Mouse (Mus musculus): ENCODE measurements around the gene Sapcd1. TPM values are rescaled to one million over a fixed set of nuclear protein-coding genes. Genes with fewer than 3 reads are reported as not detected.

Gene Sapcd1
- polyA plus RNA-seq, 1 experiment from 2014 or later, result 2.1 TPM

DNA sequence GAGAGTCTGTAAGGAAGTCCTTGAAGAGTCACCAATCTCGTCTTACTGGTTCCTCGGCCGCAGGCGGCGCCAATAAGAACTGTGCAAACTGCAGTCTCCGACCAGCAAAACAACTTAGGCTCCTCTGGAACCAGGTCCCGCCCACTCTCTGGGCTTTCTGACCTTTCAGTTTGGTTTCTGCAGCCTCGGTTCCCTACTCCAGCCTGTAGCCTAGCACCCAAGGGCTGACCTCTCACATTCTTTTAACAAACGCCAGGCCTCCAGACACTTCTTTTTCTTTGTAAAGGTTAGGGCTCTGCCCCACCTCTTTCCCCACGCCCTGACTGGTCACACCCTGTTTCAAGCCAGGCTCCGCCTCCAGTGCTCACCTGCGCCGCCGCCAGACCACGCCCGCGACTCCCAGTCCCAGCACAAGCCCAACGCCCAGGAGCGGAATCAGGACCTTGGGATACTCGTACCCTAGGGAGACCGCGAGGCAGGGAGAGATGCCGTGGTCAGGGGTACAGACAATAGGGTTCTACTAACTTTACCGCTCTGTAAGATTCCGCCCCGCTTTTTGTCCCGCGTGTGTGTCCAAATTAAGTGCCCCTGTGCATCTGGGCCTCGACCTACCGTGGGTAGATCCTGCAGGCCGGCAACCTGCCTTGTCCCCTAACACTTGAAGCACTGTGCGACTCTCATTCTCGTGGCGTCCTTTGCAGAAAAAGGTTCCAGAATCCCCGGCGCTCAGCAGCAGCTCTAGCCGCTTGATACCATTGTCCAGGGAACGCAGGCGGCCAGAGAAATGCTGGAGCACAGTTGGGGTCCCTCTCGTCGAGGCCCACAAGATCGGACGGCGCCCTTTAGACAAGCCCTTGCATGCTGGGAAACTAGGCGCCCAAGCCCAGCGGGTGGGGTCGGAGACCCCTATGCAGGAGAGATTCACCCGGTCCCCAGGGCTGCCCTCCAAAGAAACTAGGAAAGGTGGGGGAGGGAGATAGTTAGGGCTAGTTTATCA, 37.4 kb upstream of the Sapcd1 start, which contains the start of gene Ly6g6c:
Gene Ly6g6c, plus strand, starts transcription at position 438 of the 997 bp plus-strand sequence.
- Histone ChIP-seq H3K36me3 (ENCODE audit: control insufficient read depth, insufficient read depth, low read length) (peaks cover 13% of the 10 kb centered on the region), H3K4me3 (ENCODE audit: low read depth, low read length) (peak within 1 kb of the TSS; percentile 38), H3K9ac (ENCODE audit: low read depth, low read length) (peak within 1 kb of the TSS; percentile 52; the same call in 1 of the 2 replicates), H3K4me2 (peak within 1 kb of the TSS; percentile 66), H3K4me1 (ENCODE audit: control insufficient read depth, insufficient read depth, low read length) (peaks cover 16% of the 10 kb centered on the region), H3K27me3 (ENCODE audit: control insufficient read depth, insufficient read depth, low read length) (peaks cover 50% of the 10 kb centered on the region), H3K27ac (ENCODE audit: low read depth, low read length) (no peak within 1 kb of the TSS), H3K9me3 (replicated peaks; ENCODE audit: control insufficient read depth, low read length) (no peaks in the 10 kb centered on the region)
- ATAC-seq (replicated peaks; ENCODE audit: insufficient number of reproducible peaks, low FRiP score, low TSS enrichment), result no peak; the same call in 1 of the 2 replicates
- WGBS (ENCODE audit: insufficient replicate concordance), result 1% methylated on average over 48 of the region's 48 CpGs

DNA sequence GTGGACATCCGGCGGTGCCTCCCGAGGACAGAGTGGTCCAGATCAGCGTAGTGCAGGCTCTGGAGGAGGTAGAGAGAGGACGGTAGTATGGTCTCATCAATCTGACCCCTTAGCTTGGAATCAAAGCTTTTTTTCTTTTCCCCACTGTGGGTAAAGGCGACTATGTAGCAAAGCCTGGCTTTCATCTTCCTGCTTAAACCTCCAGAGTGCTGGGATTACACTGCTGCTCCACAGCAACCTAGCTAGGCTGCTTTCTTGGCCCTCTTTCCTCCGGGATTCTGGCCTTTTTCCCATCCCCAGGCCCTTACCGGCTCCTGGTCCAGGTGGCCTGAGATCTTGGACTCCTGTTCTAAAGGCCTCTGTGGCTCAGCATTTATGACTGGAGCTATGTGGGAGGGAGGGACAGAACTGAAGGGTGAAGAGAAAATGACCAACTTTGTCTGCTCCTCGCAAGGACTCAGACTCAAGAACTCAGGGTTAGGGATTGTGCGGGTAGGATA, 36.6 kb upstream of the Sapcd1 start:
- H3K36me3 ChIP-seq (ENCODE audit: control insufficient read depth, insufficient read depth, low read length), result peaks cover 13% of the 10 kb centered on the region
- H3K9ac ChIP-seq (ENCODE audit: low read depth, low read length), result no peak overlapping the region
- 32% methylated on average over 10 of the region's 10 CpGs for WGBS (ENCODE audit: insufficient replicate concordance)
- peaks cover 20% of the 10 kb centered on the region for H3K4me1 ChIP-seq (ENCODE audit: control insufficient read depth, insufficient read depth, low read length)
- no peaks in the 10 kb centered on the region for H3K9me3 ChIP-seq (replicated peaks; ENCODE audit: control insufficient read depth, low read length)
- H3K4me3 ChIP-seq (ENCODE audit: low read depth, low read length), result peak overlapping the region; percentile 38; the same call in 1 of the 2 replicates
- peak overlapping the region; percentile 66 for H3K4me2 ChIP-seq
- ATAC-seq (replicated peaks; ENCODE audit: insufficient number of reproducible peaks, low FRiP score, low TSS enrichment), result no peak
- peaks cover 50% of the 10 kb centered on the region for H3K27me3 ChIP-seq (ENCODE audit: control insufficient read depth, insufficient read depth, low read length)
- no peak overlapping the region for H3K27ac ChIP-seq (ENCODE audit: low read depth, low read length)

DNA sequence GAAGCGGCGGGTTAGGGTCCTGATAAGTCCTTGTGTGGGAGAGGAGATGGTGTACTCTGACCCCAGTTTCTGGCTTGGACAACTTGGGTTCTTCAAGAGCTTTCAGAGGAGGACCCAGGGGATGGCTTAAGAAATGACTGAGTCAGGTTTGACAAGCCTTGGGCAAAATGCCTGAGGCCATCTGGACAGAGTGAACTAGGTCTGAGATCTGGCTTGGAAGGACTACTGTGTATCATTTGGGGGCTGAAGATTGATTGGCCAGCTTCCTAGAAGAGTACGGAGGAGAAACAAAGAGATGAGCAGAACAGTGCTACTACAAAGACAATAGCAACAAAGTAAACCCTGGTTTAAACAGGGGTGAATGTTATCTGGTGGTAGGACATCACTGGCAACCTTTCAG, 35.6 kb upstream of the Sapcd1 start:
- peaks cover 50% of the 10 kb centered on the region for H3K27me3 ChIP-seq (ENCODE audit: control insufficient read depth, insufficient read depth, low read length)
- ATAC-seq (replicated peaks; ENCODE audit: insufficient number of reproducible peaks, low FRiP score, low TSS enrichment), result no peak
- peaks cover 13% of the 10 kb centered on the region for H3K36me3 ChIP-seq (ENCODE audit: control insufficient read depth, insufficient read depth, low read length)
- no peak overlapping the region for H3K4me2 ChIP-seq
- peaks cover 24% of the 10 kb centered on the region for H3K4me1 ChIP-seq (ENCODE audit: control insufficient read depth, insufficient read depth, low read length)
- 83% methylated on average over 3 of the region's 3 CpGs for WGBS (ENCODE audit: insufficient replicate concordance)
- no peaks in the 10 kb centered on the region for H3K9me3 ChIP-seq (replicated peaks; ENCODE audit: control insufficient read depth, low read length)
- no peak overlapping the region for H3K9ac ChIP-seq (ENCODE audit: low read depth, low read length)
- no peak overlapping the region for H3K4me3 ChIP-seq (ENCODE audit: low read depth, low read length)
- H3K27ac ChIP-seq (ENCODE audit: low read depth, low read length), result no peak overlapping the region

DNA sequence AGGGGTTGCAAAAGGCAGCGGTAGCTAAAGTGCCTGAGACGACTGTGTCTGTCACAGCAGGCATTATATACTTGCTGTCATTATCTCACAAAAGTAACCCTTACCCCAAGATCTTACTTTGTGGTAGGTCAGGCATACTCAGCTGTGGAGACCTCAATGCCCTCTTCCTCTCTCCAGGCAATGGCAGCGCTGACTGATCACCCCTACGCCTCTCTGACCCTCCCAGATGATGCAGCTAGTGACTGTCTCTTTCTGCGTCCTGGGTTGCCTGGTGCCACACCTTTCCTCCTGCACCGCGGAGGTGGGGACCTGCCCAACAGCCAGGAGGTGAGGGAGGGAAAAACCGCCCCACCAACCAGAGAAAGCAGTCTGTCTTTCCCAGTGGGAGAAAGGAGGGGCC, 33.5 kb upstream of the Sapcd1 start:
- no peaks in the 10 kb centered on the region for H3K9me3 ChIP-seq (replicated peaks; ENCODE audit: control insufficient read depth, low read length)
- H3K36me3 ChIP-seq (ENCODE audit: control insufficient read depth, insufficient read depth, low read length), result peaks cover 22% of the 10 kb centered on the region
- H3K4me1 ChIP-seq (ENCODE audit: control insufficient read depth, insufficient read depth, low read length), result peaks cover 27% of the 10 kb centered on the region
- no peak overlapping the region for H3K4me3 ChIP-seq (ENCODE audit: low read depth, low read length)
- H3K4me2 ChIP-seq, result no peak overlapping the region; the same call in 1 of the 2 replicates
- WGBS (ENCODE audit: insufficient replicate concordance), result 78% methylated on average over 8 of the region's 8 CpGs
- H3K27ac ChIP-seq (ENCODE audit: low read depth, low read length), result no peak overlapping the region
- no peak for ATAC-seq (replicated peaks; ENCODE audit: insufficient number of reproducible peaks, low FRiP score, low TSS enrichment)
- no peak overlapping the region for H3K9ac ChIP-seq (ENCODE audit: low read depth, low read length)
- peaks cover 31% of the 10 kb centered on the region for H3K27me3 ChIP-seq (ENCODE audit: control insufficient read depth, insufficient read depth, low read length)

DNA sequence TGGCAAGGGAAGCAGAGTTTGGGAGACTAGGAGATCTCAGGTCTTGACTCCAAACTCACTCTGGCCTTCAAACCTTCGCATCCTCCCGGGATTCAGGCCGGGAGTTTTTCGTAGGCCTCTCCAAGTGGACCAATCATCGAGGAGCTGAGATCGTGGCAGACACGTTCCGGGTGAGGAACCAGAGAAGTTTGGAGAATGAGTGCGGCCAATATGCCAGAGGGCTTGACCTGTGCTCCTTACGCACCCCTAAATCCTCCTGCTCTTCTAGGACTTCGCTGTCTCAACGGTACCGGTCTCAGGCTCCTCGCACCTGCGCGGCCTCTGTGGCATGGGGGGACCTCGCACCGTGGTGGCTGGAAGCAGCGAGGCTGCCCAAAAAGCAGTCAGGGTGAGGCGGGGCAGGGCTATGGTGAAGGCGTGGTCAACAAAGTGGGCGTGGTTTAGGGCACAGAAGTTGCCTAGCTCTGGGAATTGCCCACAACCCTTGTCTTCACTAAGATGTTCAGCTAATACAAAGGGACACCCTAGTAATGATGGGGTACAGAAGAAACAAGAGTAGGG, 33.0 kb upstream of the Sapcd1 start:
- peaks cover 26% of the 10 kb centered on the region for H3K27me3 ChIP-seq (ENCODE audit: control insufficient read depth, insufficient read depth, low read length)
- H3K4me1 ChIP-seq (ENCODE audit: control insufficient read depth, insufficient read depth, low read length), result peaks cover 27% of the 10 kb centered on the region
- peak overlapping the region; percentile 77 for H3K4me3 ChIP-seq (ENCODE audit: low read depth, low read length)
- 62% methylated on average over 22 of the region's 22 CpGs for WGBS (ENCODE audit: insufficient replicate concordance)
- no peak overlapping the region for H3K27ac ChIP-seq (ENCODE audit: low read depth, low read length)
- 0 out of 2 replicates have a peak overlapping the region, but pooled peaks have one; percentile 94 for H3K9ac ChIP-seq (ENCODE audit: low read depth, low read length)
- no peak for ATAC-seq (replicated peaks; ENCODE audit: insufficient number of reproducible peaks, low FRiP score, low TSS enrichment)
- H3K9me3 ChIP-seq (replicated peaks; ENCODE audit: control insufficient read depth, low read length), result no peaks in the 10 kb centered on the region
- H3K36me3 ChIP-seq (ENCODE audit: control insufficient read depth, insufficient read depth, low read length), result peaks cover 26% of the 10 kb centered on the region
- H3K4me2 ChIP-seq, result peak overlapping the region; percentile 77

DNA sequence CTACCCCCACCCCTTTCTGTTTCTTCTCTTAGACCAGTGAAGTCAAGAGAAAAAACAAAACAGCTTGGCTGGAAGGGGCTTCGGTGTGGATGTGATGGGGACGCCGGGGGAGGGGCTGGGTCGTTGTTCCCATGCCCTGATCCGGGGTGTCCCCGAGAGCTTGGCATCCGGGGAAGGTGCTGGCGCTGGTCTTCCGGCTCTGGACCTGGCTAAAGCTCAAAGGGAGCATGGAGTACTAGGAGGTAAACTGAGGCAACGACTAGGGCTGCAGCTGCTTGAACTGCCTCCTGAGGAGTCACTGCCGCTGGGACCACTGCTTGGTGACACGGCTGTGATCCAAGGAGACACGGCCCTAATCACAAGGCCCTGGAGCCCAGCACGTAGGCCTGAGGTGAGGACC, 32.3 kb upstream of the Sapcd1 start:
- peak overlapping the region; percentile 94 for H3K9ac ChIP-seq (ENCODE audit: low read depth, low read length)
- 27% methylated on average over 14 of the region's 14 CpGs for WGBS (ENCODE audit: insufficient replicate concordance)
- peaks cover 20% of the 10 kb centered on the region for H3K4me1 ChIP-seq (ENCODE audit: control insufficient read depth, insufficient read depth, low read length)
- H3K4me3 ChIP-seq (ENCODE audit: low read depth, low read length), result peak overlapping the region; percentile 77
- no peaks in the 10 kb centered on the region for H3K9me3 ChIP-seq (replicated peaks; ENCODE audit: control insufficient read depth, low read length)
- H3K36me3 ChIP-seq (ENCODE audit: control insufficient read depth, insufficient read depth, low read length), result peaks cover 30% of the 10 kb centered on the region
- peaks cover 19% of the 10 kb centered on the region for H3K27me3 ChIP-seq (ENCODE audit: control insufficient read depth, insufficient read depth, low read length)
- no peak overlapping the region for H3K27ac ChIP-seq (ENCODE audit: low read depth, low read length)
- H3K4me2 ChIP-seq, result peak overlapping the region; percentile 77
- ATAC-seq (replicated peaks; ENCODE audit: insufficient number of reproducible peaks, low FRiP score, low TSS enrichment), result no peak

DNA sequence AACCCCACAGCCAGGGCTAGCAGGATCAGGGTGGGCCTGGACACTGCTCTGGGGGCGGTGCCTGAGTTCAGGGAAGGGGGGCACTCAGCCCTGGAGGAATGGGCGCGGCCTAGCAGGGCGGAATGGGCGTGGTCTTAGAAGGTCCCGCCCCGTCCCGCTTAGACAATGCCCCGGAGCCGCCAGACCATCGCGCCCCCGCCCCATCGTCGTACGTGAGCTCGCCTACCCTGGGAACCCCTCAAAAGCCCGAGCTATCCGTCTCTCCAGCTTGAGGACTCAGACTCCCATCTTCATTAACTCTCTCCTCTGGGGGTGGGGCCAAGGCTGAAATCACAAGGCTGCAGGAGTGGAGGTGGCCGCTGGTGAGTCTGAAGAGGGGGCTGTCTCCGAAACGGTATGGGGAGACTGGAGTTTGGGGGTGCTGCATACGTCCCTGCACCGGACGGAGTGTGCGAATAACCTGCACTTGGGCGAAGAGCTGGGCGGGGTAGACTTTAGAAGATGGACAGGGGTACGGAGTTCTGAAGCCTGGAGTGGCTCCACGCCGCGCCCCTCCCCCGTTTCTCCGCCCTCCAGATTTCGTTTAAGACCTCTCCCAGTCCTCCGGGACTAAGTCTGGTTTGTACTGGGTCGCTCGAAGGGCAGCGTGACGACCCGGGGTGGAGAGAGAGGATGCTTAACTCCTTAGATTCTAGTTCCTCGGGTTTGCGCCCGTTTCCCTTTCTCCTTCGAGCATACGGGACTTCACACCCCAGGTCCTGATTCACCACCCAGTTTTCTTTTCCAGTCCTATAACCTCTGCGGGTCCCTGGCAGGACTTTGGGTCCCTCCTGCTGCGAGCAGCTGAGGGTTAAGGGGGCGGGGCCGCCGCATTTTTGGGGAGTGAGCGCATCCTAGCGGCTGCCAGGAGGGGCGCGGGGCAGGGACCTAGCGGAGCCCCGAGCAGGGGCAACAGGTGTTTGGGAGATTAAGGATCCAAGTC, 31.4 kb upstream of the Sapcd1 start, which contains the start of gene Ddah2:
Gene Ddah2, plus strand, starts transcription at position 125 of the 982 bp plus-strand sequence.
- Histone ChIP-seq H3K27ac (ENCODE audit: low read depth, low read length) (peak within 1 kb of the TSS; percentile 91), H3K36me3 (ENCODE audit: control insufficient read depth, insufficient read depth, low read length) (peaks cover 33% of the 10 kb centered on the region), H3K4me1 (ENCODE audit: control insufficient read depth, insufficient read depth, low read length) (peaks cover 16% of the 10 kb centered on the region), H3K9ac (ENCODE audit: low read depth, low read length) (peak within 1 kb of the TSS; percentile 94), H3K4me3 (ENCODE audit: low read depth, low read length) (peak within 1 kb of the TSS; percentile 77), H3K27me3 (ENCODE audit: control insufficient read depth, insufficient read depth, low read length) (peaks cover 11% of the 10 kb centered on the region; the same call in 1 of the 2 replicates), H3K9me3 (replicated peaks; ENCODE audit: control insufficient read depth, low read length) (no peaks in the 10 kb centered on the region), H3K4me2 (peak within 1 kb of the TSS; percentile 77)
- peak; percentile 88 for ATAC-seq (replicated peaks; ENCODE audit: insufficient number of reproducible peaks, low FRiP score, low TSS enrichment)
- under 1% methylated on average over 57 of the region's 57 CpGs for WGBS (ENCODE audit: insufficient replicate concordance)

Measured in heart, embryonic 11.5 days (tissue).